Mouse (Mus musculus) kidney, adult 11 months (tissue): ENCODE data around the gene Ltb4r1.

ENCODE experiments used
- DNase-seq: peaks from one replicate; pipeline ENCODE4 v3.0.0; 2022

Ltb4r1 gene

DNA sequence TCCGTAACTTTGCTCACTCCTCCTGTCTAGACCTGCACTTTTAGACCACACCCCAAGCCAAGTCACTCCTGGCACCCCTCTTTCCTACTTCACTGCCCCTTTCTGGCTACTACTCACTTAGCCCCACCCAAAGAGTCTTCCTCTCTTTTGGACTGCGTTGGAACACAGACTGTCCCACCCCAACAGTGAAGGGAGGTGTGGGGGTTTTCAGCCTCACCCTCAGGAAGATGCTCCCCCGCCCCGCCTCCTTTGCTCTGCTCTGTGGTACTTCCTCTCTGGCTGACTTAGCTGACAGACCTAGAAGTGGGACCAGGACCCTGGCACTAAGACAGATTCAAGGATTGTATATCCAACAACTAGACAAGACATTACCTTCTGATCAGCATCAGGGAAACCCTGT, at the start of gene Ltb4r1:
TSS of gene Ltb4r1 (plus strand) at position 267 of the 400 bp plus-strand sequence.
- DNase-seq, result no peak

DNA sequence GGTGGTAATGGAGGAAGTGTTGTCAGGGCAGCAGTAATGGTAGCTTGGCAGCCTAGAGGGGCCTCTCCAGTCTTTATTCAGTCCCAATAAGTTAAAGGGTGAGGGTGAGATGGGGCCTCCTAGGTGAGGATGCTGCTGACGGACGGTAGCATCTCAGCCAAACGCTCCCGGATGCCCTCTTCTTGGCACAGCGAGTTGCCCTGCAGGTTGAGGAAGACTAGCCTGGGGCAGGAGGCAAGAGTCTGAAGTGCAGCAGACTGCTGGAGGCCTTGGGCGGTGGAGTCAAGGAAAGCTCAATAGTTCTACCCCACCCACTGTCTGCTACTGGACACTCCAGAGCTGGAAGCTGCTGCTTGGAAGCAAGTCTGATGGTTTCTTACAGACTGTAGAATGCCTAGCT, 49.5 kb upstream of the Ltb4r1 start:
- DNase-seq, result peak; percentile 70

DNA sequence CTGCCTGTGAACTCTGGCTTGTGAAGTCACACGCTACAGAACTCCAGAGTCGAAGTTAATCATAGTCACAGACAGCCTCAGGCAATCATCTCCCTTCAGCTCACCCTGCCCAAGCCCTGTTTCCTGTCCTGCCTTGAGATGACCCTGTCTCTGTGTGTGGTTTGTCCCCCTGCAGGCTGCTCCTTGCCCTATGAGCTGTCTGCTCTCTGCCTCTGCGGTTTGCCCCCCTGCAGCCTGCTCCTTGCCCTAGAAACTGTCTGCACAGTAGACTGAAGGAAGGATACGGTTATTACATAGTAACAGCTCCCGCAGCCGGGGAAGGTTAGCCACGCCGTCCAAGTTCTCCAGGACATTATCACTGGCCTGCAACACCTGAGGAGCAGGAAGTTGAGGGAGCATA, 48.9 kb upstream of the Ltb4r1 start:
- peak; percentile 89 for DNase-seq

DNA sequence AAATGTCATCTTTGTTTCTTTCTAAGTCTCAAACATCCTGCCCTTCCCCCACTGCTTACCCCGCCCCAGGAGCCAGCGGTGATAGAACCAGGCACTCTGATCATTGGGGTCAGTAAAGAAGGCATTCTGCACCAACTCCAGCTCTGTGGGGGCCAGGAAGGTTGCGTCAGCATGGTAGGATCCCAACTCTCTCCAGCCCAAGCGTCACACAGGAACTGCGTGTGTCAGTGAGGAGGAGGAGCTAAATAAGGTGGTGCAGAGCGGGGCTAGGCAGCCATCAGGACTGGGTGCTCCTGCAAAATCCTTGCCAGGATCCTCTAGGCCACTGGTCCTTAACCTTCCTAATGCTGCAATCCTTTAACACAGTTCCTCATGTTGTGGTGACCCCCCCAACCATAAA, 46.0 kb upstream of the Ltb4r1 start:
- DNase-seq, result no peak

DNA sequence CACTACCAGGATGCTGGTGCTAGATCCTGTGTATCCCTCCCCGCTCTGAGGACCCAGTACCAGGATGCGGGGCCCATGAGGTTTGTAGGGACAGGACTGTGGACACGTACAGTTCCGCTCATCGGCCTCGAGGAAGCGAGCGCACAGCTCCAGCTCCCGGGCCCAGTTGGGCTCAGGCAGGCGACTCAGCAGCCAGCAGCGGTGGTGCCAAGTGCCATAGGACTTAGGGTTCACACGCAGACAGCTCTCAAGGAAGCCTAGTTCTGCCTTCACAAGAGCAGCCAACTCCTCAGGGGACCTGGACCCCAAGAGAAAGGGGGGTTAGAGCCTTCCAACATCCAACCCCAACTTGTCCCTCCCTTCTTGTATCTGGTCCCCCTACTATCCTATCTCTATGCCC, 45.1 kb upstream of the Ltb4r1 start:
- DNase-seq, result no peak

DNA sequence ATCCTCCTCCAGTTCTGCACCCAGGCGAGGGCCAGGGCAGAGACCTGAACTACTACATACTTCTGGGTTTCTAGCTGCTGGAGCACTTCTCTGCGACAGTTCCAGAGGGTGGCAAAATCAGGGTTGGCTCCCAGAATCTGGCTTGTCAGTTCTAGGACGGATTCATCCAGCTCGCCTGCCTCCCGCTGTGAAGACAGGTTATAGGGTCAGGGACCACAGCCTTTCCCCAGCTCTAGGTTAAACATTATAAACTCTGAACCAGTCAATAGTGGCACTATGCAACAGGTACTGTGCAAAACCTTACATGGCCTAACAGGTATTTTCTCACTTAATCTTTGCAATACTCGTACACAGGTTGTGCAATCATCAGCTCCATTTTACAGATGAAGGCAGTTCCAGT, 44.7 kb upstream of the Ltb4r1 start:
- peak; percentile 69 for DNase-seq

DNA sequence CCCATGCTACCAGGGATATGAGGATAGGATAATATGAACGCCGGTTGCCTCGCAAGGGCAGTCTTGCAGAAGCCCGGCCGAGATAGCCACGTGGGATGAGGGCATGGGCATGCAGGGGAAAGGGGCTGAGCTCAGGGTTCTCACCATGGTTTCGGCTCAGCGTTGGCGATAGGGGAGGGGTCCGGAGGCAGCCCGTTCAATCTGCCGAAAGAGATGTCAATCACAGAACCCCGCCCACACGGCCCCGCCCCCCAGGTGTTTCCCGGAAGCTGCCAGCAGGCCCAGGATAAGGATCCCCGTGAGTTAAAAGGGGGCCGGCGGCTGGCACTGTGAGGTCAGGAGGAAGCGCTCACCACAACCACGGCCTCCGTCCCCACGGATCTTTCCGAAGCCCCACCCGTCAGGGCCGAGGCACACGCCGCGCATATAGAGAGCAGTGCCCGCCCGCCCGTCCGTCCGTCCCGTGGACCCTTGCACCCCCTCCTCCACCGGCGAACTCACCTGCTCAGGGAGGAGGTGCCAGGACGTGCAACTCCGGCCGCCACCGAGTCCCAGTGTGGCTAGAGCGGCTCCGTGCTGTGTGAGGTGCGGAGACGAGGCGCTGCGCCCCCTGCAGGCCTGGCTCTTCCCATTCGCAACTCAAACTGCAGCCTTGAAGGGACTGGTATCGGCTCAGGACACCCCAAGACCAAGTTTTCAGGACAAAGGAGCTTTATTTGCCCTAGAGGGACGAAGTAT, 43.9 kb upstream of the Ltb4r1 start, which contains the start of gene Rabggta:
TSS of gene Rabggta (minus strand) at position 564 of the 738 bp plus-strand sequence.
- peak; percentile 95 for DNase-seq

DNA sequence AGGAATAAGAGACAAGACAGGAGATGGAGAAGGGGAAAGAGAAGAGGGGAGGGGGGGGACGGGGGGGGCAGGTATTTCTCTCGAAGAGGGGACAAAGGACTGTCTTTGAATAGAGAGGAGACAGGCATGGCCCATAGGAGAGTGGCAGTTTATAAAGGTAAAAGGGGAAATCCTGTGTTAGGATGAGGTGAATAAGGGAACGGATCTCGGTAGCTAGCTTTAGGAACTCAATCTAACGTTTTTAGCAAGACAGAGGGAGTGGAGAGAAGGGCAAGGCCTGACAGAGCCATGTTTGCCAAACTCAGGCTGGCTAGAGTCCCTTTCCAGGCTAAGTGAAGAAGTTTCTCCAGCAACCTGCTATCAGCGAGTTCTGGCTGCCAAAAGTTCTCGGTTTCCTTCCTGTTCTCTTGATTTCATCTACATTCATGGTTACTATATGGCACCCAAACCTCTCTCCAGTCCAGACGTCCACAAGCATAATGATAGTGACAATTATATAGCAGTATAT, 43.3 kb upstream of the Ltb4r1 start:
- no peak for DNase-seq

DNA sequence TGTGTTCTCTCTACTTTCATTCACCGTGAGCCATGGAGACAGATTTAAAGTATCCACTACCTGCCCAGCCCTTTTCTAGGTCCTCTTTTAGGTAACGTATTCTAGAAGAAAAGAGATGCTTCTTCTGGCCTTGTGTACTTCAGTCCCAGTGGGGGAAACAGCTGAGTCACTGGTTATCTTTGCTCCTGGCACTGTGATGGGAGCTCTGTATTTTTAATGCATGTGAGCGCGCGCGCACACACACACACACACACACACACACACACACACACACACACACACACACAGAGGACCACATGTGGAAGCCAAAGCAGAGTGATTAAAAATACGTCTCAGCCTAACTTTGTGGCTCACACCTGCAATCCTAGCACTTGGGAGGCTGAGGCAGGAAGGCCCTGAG, 42.3 kb upstream of the Ltb4r1 start:
- DNase-seq, result no peak

DNA sequence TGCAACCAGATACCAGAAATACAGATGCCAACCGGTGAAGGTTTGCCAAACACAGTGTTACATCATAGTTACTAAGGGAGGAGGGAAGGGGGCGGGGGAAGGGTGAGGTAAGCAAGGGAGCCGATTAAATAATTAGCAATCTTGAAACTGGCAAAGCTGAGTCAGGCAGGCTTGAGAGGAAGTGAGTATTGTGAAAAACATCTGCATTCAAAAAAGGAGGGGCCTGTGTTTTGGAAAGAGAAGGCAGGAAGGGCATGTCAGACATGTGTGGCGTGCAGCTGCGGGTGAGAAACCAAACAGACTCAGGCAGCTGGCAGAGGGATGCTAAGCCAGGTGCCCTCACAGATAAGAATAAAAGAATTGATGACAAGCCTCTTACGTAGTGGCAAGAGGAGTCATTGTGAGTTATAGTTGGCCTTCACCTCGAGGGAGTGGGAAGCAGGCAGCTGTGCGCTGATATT, 41.3 kb upstream of the Ltb4r1 start:
- DNase-seq, result peak; percentile 42

DNA sequence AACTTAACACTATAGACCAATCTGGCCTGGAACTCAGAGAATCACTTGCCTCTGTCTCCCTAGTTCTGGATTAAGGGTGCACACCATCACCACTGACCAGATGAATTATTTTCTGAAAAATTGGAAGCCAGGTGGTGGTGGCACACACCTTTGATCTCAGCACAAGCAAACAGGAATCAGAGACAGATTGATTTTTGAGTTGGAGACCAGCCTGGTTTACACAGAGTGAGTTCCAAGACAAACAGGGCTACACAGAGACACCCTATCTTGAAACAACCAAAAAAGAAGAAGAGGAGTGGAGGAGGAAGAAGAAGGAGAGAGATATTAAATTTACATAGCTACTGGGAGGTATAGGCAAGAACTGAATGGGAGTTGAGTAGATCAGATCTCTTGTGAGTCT, 39.5 kb upstream of the Ltb4r1 start:
- DNase-seq, result no peak

DNA sequence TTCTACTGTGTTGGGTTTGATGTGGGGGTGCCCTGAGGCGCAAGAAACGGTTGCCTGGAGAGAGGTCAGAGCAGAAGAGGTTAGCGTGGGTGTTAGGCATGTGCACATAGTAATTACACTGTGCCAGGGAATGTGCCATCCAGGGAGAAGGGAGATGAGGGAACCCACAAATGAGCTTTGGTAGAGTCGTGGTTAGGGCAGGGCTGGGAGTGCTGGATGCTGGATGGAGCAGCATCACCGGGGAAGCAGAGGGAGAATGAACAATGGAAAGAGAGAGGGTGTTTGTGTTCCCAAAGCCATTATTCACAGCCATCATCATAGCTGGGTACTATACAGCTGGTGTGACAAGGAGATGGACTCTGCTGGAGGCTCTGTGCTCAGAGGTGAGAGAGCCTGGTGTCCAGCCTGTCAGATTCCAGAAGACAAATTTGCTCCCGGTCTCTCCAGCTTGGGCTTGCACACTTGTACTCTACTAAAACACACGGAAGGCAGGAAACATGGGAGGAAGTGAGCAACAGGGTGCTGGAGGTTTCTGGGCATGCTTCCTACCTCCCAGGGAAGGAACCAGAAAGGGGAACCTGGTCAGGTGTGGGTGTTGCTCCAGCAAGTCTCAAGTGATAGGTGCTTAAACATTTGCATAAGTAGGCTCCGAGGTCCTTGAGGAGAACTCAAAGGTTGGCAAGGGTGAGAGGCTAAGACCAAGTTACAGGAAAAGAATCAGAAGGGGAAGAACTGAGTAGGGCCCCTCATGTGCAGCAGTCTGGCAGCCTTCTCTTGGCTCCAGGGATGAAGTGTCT, 37.7 kb upstream of the Ltb4r1 start:
- DNase-seq, result no peak

DNA sequence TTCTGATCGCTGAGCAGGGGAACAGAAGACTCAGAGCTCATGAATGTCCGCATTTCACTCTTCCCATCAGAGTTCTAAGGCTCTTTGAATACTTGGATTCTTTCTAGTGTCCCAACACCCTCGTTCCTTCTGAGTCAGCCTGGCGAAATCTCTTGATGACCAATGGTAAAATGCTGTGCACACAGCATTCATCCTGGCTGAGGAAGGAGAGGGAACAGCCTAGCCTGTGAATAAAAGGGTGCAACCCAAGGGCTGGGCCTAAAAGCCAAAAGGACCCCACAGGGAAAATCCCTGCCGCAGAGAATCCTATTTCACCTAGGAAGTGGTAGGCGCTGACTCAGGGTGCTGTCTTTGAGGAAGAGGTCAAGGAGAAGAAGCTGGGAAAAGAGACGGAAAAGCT, 35.6 kb upstream of the Ltb4r1 start:
- no peak for DNase-seq

DNA sequence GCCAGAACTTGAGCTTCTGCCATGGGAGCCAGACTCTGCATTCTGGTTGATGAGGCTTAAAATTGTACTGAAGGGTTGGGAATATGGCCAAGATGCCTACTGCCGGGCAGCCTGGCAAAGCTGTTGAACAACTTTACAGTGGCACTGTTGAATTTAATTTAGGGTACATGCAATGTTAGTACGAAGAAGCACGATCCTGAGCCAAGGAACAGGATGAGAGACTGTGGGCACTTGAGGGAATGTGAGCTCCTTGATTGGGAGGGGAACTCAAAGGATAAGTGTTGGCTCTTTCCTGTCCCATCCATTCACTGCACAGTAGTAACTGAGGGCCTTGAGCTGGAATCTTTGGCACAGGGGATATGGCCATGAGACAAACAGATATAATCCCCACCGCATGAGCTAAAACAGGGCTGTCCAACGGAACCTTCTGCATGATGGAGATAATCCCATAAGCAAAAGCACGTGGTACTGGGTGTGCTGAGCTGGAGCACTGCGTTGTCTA, 35.2 kb upstream of the Ltb4r1 start:
- DNase-seq, result no peak

DNA sequence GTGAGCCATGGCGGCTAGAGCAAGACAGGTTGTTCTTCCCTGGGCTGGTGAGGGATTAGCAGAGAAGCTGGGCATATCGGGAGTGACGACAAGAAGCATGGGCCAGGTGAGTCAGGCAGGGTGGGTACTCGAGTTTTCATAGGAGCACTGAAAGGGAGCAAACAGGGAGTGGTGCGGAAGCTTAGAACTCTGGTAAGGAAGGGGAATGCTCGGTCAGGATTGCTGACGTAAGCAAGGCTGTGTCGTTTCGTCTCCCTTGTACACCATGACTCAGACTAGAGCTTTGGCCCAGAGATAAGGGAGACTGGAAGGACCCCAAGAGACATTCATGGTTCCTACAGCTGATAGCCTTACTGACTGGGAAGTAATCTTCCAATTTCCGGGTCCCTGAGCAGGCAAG, 31.9 kb upstream of the Ltb4r1 start:
- no peak for DNase-seq

DNA sequence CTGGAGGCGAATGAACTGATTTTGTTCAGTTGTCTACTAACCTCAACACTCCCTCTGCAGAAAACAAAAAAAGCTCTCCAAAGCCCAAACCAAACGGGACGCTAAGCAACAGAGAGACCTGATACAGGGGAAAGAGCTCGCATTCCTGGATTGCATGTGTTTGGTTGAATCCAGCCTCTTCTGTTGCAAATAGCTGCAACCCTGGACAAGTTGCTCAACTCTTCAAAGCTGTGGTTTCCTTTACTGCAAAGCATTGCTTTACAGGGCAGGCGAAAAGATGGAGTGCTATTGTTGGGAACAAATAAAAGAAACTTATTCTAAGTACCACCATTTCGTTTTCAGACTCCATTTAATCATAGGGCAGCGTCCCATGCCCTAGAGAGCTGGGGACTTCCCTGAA, 30.9 kb upstream of the Ltb4r1 start:
- no peak for DNase-seq

DNA sequence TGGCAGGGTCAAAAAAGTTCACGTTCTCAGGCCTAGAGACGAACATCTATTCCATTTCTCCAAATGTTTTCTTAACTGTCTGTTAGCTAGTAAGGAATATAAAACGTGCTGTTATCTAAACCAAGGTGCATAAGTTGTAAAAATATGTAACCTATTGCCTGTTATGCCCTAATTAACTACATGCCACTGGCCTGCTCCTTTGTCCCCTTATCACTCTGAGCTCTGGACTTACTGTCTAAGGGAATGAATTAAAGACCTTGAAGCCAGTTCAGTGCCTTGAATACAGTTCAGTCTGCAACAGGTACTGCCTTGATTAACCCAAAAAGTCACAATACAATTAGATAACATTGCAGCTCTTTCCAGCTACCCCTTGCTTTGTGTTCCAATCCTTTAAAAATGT, 30.4 kb upstream of the Ltb4r1 start:
- DNase-seq, result no peak

DNA sequence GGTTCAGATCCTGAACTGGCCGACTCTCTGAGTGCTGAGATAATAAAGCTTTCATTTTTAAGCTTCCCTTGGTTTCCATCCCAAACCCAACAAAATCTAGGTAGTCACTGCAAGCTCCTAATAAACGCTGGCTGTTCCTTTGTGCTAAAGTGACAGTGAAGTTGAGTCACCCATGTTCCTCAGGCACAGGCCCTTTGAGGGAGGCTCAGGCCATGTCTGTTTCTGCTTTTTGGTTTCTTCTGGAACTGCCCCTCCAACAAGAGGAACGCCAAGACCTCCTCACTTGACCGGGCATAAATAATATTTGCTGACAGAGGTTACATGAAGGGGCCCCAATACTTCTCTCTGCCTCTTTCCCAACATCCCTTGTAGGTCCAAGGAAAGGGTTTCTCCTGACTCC, 30.0 kb upstream of the Ltb4r1 start:
- DNase-seq, result no peak

DNA sequence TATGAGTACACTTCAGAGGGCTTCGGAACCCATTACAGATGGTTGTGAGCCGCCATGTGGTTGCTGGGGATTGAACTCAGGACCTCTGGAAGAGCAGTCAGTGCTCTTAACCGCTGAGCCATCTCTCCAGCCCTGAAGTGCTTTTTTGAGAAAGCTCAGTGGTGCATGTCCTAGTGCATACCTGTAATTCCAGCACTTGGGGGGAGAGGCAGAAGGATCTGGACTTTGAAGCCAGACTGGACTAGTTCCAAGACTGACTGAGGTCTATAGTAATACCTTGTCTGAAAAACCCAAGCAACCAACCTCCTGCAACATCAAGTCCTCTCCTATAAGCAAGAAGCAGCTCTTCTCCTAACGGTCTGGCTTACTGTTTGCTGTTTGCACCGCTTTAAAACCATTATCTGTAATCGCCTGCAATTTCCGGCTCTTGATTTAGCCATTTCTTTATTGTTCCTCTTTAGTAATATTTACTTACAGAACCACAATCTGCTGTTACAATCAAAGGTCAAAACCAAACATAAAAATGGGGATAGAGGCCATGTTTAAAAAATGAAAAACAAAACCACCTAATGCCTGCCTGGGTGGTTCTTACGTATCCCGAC, 28.6 kb upstream of the Ltb4r1 start:
- peak; percentile 78 for DNase-seq

DNA sequence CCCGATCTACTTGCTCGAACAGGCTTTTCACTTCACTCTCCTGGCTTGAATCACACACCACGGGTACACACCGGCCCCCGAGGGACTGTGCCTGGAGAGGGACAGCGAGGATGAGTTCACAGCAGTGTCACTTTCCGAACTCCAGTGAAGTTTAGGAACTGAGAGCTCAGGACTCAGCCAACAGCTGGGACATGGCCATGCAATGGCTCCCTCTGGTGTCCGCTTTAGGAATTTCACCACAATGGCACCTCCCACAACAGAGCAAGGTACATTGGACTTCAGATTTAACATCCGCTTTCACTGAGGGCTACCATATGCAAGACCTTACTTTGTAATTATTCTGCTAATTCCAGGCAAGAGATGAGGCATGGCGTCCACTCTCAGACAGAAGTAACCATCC, 22.1 kb upstream of the Ltb4r1 start:
- peak; percentile 82 for DNase-seq

DNA sequence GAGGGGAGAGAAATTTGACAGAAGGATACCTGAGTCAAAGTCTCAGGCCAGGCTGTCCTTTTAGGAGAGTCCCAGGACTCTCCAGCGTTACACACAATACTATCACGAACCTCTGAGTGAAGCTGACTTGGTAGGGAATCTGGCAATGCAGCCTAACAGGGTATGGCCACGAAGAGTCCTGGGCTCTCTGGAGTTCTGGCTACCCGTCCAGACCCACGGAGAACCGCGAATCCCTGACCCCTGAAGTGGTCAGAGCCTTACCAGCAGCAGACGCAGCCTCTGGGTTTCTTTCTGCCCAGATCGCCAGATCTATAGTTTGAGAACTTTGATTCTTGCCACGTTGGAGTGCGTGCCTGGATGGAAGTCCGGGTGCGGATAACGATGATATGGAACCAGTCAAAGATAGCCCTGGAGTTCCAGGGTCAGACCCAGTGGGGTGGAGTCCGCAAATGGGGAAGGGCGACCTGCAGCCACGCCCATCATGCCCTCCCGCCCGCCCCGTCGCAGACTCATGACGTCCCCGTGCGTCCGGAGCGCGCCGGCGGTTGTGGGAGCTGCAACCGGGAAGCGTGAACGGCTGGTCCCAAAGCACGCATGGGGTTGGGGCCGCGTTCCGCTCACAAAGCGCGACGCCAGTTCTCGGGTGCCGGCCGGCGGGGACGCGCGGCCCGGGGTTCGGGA, 20.4 kb upstream of the Ltb4r1 start, which contains the start of the genes Dhrs1 and Nop9:
TSS of gene Dhrs1 (minus strand) at position 511 of the 681 bp plus-strand sequence.
TSS of gene Nop9 (plus strand) at position 514 of the 681 bp plus-strand sequence.
- peak; percentile 85 for DNase-seq

DNA sequence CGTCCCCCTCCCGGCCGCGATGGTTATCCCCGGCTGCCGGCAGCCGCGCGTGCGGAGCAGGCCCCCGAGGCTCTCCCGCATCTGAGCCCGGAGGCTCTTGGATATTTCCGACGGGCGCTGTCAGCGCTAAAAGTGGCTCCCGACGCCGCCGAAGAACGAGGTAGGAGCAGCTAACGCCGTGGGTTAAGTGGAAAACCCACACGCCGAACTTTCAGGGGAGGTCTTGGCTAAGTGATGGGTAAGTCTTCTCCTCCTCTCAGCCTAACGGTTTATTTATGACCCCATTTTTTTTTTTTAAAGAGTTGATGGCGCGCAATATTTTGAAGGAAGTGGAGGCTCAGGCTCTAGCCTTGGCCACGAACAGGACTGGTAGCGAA, 19.9 kb upstream of the Ltb4r1 start:
- DNase-seq, result no peak
